Mouse (Mus musculus): ENCODE results near the gene Rhno1. TPM values are rescaled to one million over a fixed set of nuclear protein-coding genes. Genes with fewer than 3 reads are reported as not detected.

Gene Rhno1
- polyA plus RNA-seq, 1 experiment from 2014 or later, result 192 TPM

Other genes with a start within 250 kb of the Rhno1 start
- 39.4 and 41.3 TPM in 2 replicates for gene Tspan9, start 219.3 kb downstream of the Rhno1 start, polyA plus RNA-seq (2016; fragmentation: Nextera tagmentation; extraction: Ambion mirVana)
- 1.4 and 2.1 TPM in 2 replicates for gene Tead4, start 62.1 kb downstream of the Rhno1 start, polyA plus RNA-seq (2016; fragmentation: Nextera tagmentation; extraction: Ambion mirVana)
- gene Tulp3, start 7.1 kb downstream of the Rhno1 start, polyA plus RNA-seq (2016; fragmentation: Nextera tagmentation; extraction: Ambion mirVana), result 20.0 and 21.6 TPM in 2 replicates
- 77.0 and 78.9 TPM in 2 replicates for gene Foxm1, start 56 bp upstream of the Rhno1 start, polyA plus RNA-seq (2016; fragmentation: Nextera tagmentation; extraction: Ambion mirVana)
- 0.44 and 0.71 TPM in 2 replicates for gene Tex52, start 12.5 kb upstream of the Rhno1 start, polyA plus RNA-seq (2016; fragmentation: Nextera tagmentation; extraction: Ambion mirVana)
- not detected in 2 replicates for gene Gm44596, start 12.6 kb upstream of the Rhno1 start, polyA plus RNA-seq (2016; fragmentation: Nextera tagmentation; extraction: Ambion mirVana)
- gene Nrip2, start 36.4 kb upstream of the Rhno1 start, polyA plus RNA-seq (2016; fragmentation: Nextera tagmentation; extraction: Ambion mirVana), result 2.3 and 2.9 TPM in 2 replicates
- 40.0 and 41.5 TPM in 2 replicates for gene Itfg2, start 62.0 kb upstream of the Rhno1 start, polyA plus RNA-seq (2016; fragmentation: Nextera tagmentation; extraction: Ambion mirVana)
- 821 and 862 TPM in 2 replicates for gene Fkbp4, start 75.8 kb upstream of the Rhno1 start, polyA plus RNA-seq (2016; fragmentation: Nextera tagmentation; extraction: Ambion mirVana)
- gene Pzp, start 163.8 kb upstream of the Rhno1 start, polyA plus RNA-seq (2016; fragmentation: Nextera tagmentation; extraction: Ambion mirVana), result not detected in 2 replicates
- gene A2ml1, start 218.7 kb upstream of the Rhno1 start, polyA plus RNA-seq (2016; fragmentation: Nextera tagmentation; extraction: Ambion mirVana), result not detected in 2 replicates